Mouse (Mus musculus) ovary, adult 18-20 months (tissue): ENCODE data around the gene Gm2974.
"Not testable (repeated sequence)": the region's sequence is repeated elsewhere in the genome, so short reads cannot be mapped to it uniquely, and the experiment has no call there.

ENCODE experiments used
- DNase-seq: peaks from one replicate; pipeline ENCODE4 v3.0.0; 2022; ENCODE audit warnings: low spot score, mixed read lengths

The Gm2974 gene

GRCm38 (mm10) chr14:4182491-4183210 lies at the start of gene Gm2974:
Gm2974 (plus strand) TSS chr14:4182576.
- DNase-seq = not testable (repeated sequence)

DNA sequence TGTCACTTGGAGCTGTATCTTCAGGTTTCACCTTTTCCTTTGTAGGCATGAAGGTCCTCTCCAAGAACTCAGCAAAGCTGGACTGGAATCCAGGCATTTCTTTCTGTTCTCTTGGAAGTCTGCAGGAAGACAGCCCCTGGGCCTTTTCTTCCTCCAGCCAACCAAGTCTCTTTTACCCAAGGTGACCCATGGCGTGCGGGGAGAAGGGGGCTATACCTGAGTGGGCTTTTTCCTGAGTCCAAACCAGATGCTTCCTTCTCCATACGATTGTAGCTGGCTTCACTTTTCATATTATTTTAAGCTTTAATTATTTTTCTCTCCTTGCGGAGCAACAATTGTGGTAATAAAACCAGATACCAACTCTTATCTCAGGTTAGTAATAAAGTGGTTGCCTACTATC lies 40.7 kb upstream of the Gm2974 start:
- DNase-seq = not testable (repeated sequence)

GRCm38 (mm10) chr14:4164730-4165129 lies 17.6 kb upstream of the Gm2974 start, which contains the start of gene Gm3127:
Gm3127 (plus strand) TSS chr14:4165030.
- DNase-seq = not testable (repeated sequence)

DNA sequence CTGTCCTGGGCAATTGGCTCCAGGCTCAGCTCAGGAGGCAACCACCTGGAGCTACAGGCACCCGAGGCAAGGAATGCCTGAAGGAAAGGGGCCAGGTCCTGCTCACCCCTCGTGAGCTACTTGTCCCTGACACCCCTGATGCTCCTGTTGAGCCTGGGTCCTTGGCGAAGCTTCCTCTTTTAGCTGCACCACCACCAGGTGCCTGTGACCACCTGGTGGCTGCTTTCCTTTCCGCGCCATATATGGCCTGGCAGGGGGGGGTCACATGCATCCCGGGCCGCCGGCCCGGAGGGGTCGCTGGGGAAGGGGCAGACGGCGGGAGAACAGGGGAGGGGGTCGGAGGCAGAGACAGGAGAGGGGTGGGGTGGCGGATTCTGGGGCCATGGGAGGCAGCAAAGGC lies 346 bp upstream of the Gm2974 start:
- not testable (repeated sequence) for DNase-seq

DNA sequence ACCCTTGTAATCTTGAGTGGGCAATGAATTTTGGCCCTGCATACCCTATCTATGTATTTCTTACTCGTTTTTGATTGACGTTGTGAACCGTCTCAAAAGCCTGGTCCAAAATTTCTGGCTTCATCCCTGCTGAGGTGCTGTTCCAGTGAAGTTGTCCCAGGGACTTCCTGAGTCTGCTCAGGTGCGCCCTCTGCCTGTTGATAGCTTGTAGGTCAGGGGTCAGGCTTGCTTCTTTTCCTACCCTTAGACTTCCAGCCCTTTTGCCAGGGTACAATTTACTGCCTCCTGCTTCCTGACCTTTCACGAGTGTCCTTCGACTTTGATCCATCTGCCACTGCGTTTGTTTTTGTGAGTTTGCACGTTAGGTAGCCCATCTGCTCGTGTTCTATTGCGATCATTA lies 999 bp downstream of the Gm2974 start:
- not testable (repeated sequence) for DNase-seq

- not testable (repeated sequence) for DNase-seq
Measured at GRCm38 (mm10) chr14:4249331-4249730, 67.0 kb downstream of the Gm2974 start, which contains the start of gene Gm3138. Gm3138 (plus strand) TSS chr14:4249631.
